Mouse (Mus musculus): ENCODE data around the gene Abraxas2. TPM values are rescaled to one million over a fixed set of nuclear protein-coding genes. Genes with fewer than 3 reads are reported as not detected.

Gene Abraxas2
- polyA plus RNA-seq, 1 experiment from 2014 or later: 27.1 TPM

DNA sequence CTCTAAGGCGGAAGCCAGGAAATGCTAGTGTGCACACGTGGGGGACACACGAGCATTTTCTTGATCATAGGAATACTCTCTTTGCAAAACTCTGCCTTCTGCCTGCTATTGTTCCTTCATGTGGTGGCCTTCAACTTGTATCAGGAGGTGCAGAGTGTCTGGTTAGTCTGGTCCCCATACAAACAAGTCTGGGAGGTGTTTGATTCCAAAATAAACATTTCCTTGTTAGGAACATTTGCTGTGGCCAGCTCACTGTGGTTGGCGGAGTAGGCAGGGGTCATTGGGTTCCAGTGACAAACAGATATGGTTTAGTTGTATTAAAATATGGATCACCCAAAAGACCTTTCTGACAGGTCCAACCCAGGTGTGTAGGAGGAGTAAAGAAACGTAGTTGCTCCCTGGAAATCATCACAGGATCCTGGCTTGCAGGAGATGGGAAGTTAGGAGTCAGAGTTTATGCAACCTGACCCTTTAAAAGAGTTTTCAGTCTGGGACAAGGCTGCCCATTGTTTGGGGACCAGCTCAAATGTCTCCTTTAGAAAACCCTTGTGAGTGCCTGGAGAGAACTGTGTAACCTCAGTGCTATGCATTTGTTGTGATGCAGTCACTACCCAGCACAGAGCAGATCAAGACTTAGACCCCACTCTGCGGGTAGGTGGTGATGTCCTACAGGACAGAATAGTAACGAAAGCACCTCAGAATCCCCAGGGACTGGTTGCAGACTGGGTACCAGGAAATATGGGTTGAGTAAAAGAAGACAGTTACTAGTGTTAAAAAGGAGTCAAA is 28.2 kb downstream of the Abraxas2 start:
- Histone ChIP-seq H3K4me1 (replicated peaks; ENCODE audit: control insufficient read depth, insufficient read depth, low read length) (no peaks in the 10 kb centered on the region), H3K4me2 (replicated peaks; ENCODE audit: low read depth) (no peak overlapping the region), H3K4me3 (ENCODE audit: low read depth, low read length) (no peak overlapping the region), H3K27ac (ENCODE audit: low read depth, low read length) (no peak overlapping the region), H3K9me3 (ENCODE audit: control insufficient read depth) (no peaks in the 10 kb centered on the region), H3K27me3 (replicated peaks; ENCODE audit: control insufficient read depth, insufficient read depth, low read length) (no peaks in the 10 kb centered on the region), H3K36me3 (ENCODE audit: control insufficient read depth, insufficient read depth) (peaks cover 22% of the 10 kb centered on the region), H3K9ac (ENCODE audit: low read depth, low read length) (no peak overlapping the region)
- no peak for TF ChIP-seq CTCF (IDR thresholded peaks at IDR 0.05; ENCODE audit: low read depth)
- WGBS: 55% methylated on average over 7 of the region's 7 CpGs
- no peak for ATAC-seq

DNA sequence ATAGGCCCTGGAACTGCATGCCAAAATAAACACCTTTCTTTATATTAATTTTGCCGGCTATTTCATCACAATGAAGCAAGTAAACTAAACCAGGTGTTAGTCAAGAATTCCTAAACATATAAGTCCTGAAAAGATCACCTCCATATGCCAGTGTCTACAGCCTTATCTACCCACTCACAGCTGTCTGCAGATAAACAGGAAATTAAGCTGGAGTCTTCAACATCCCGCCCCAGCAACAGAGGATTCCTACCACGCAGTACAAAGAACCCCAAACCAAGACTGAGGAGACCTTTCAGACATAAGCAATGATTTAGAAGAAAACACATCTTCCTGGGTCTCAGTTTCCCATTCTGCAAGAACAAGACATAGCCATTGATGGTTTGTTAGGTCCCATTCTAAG is 29.0 kb downstream of the Abraxas2 start:
- no peak for TF ChIP-seq CTCF (IDR thresholded peaks at IDR 0.05; ENCODE audit: low read depth)
- no peak for ATAC-seq
- Histone ChIP-seq H3K27me3 (replicated peaks; ENCODE audit: control insufficient read depth, insufficient read depth, low read length) (no peaks in the 10 kb centered on the region), H3K27ac (ENCODE audit: low read depth, low read length) (no peak overlapping the region), H3K4me3 (ENCODE audit: low read depth, low read length) (no peak overlapping the region), H3K9me3 (ENCODE audit: control insufficient read depth) (no peaks in the 10 kb centered on the region), H3K4me2 (replicated peaks; ENCODE audit: low read depth) (no peak overlapping the region), H3K4me1 (replicated peaks; ENCODE audit: control insufficient read depth, insufficient read depth, low read length) (no peaks in the 10 kb centered on the region), H3K9ac (ENCODE audit: low read depth, low read length) (no peak overlapping the region), H3K36me3 (ENCODE audit: control insufficient read depth, insufficient read depth) (peaks cover 15% of the 10 kb centered on the region)
- 58% methylated on average over 3 of the region's 3 CpGs for WGBS

DNA sequence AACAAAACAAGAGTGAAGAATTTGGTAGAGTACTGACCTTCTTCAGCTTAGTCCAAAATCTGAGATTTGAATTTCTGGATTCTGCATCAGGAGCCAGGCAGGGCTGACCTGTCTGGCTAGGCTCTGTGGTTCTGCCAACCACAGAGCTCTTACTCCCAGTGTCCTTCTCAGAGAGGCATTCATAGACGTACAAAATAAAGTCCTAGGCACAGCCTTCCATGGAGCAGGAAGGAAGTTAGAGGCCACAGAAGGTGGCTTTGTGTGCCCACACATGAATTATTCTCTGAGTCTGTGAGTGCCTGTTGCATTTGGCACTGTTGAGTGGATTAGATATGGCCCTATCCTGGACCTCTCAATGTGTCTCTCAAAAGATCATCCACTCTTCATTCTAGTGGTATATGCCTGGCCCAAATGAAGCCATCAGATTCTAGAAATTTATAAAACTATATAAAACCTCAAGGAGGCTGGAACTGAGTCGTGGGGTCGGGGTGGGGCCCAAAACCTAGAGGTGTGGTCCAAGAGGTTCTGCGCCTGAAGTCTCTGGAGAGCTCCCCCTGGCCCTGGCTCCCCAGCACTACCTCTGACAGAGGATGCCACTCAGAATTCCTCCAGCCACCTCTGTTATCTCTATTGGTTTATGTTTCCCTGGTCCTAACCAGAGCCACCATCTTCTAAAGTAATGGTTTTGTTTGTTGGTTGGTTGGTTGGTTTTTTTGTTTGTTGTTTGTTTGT is 29.7 kb downstream of the Abraxas2 start:
- Histone ChIP-seq H3K9ac (ENCODE audit: low read depth, low read length) (no peak overlapping the region), H3K4me2 (replicated peaks; ENCODE audit: low read depth) (no peak overlapping the region), H3K27me3 (replicated peaks; ENCODE audit: control insufficient read depth, insufficient read depth, low read length) (no peaks in the 10 kb centered on the region), H3K4me3 (ENCODE audit: low read depth, low read length) (no peak overlapping the region), H3K27ac (ENCODE audit: low read depth, low read length) (no peak overlapping the region), H3K36me3 (ENCODE audit: control insufficient read depth, insufficient read depth) (peaks cover 9% of the 10 kb centered on the region), H3K9me3 (ENCODE audit: control insufficient read depth) (no peaks in the 10 kb centered on the region), H3K4me1 (replicated peaks; ENCODE audit: control insufficient read depth, insufficient read depth, low read length) (no peaks in the 10 kb centered on the region)
- no peak for TF ChIP-seq CTCF (IDR thresholded peaks at IDR 0.05; ENCODE audit: low read depth)
- 59% methylated on average over 4 of the region's 4 CpGs for WGBS
- no peak for ATAC-seq

DNA sequence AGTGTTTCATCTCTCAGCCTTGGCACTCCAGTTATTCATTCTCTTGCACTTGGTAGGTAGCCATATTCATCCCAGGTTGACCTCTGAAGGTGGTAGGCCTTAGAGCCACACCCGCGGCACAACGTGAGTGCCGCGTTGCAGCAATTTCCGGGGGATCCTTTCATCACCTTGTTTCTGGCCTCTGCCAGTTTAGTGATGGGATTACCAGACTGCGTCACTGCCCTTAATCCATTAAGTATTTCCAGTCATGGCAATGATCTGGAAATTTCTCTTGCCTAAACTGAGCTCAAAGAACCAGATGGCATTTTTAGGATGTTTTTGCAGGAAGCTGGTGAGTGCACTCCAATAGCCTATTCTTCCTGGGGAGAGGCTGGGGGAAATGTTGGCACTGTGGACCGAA is 30.7 kb downstream of the Abraxas2 start:
- no peak for TF ChIP-seq CTCF (IDR thresholded peaks at IDR 0.05; ENCODE audit: low read depth)
- H3K27me3 ChIP-seq (replicated peaks; ENCODE audit: control insufficient read depth, insufficient read depth, low read length): no peaks in the 10 kb centered on the region
- ATAC-seq: no peak
- peaks cover 1% of the 10 kb centered on the region; the same call in 1 of the 2 replicates for H3K36me3 ChIP-seq (ENCODE audit: control insufficient read depth, insufficient read depth)
- no peaks in the 10 kb centered on the region for H3K9me3 ChIP-seq (ENCODE audit: control insufficient read depth)
- 90% methylated on average over 8 of the region's 8 CpGs for whole genome bisulfite sequencing
- H3K4me1 ChIP-seq (replicated peaks; ENCODE audit: control insufficient read depth, insufficient read depth, low read length): no peaks in the 10 kb centered on the region
- H3K27ac ChIP-seq (ENCODE audit: low read depth, low read length): no peak overlapping the region
- no peak overlapping the region for H3K4me2 ChIP-seq (replicated peaks; ENCODE audit: low read depth)
- no peak overlapping the region for H3K4me3 ChIP-seq (ENCODE audit: low read depth, low read length)
- no peak overlapping the region for H3K9ac ChIP-seq (ENCODE audit: low read depth, low read length)

DNA sequence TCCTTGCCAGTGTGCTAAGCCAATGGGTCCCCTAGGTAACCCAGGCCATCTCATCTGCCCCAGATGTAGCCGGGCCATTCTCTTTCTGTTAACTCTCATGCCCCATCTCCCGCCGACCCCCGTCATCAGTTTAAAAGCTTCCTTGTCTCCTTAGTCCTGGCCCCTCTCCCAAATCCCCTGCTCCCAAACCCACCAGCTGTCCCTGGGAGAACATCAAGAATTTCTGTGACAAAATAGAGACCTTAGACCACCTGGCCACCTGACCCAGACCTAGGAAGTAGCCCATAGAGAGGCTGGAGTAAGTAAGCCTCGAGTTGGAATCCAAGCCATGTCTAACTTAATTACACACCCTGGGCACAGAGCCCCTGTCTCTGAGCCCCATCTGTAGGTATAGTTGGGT is 31.2 kb downstream of the Abraxas2 start:
- H3K4me3 ChIP-seq (ENCODE audit: low read depth, low read length): no peak overlapping the region
- no peak for TF ChIP-seq CTCF (IDR thresholded peaks at IDR 0.05; ENCODE audit: low read depth)
- H3K27me3 ChIP-seq (replicated peaks; ENCODE audit: control insufficient read depth, insufficient read depth, low read length): no peaks in the 10 kb centered on the region
- 91% methylated on average over 5 of the region's 5 CpGs for WGBS
- no peaks in the 10 kb centered on the region; the same call in 1 of the 2 replicates for H3K36me3 ChIP-seq (ENCODE audit: control insufficient read depth, insufficient read depth)
- no peak for ATAC-seq
- no peaks in the 10 kb centered on the region for H3K9me3 ChIP-seq (ENCODE audit: control insufficient read depth)
- H3K4me2 ChIP-seq (replicated peaks; ENCODE audit: low read depth): no peak overlapping the region
- H3K27ac ChIP-seq (ENCODE audit: low read depth, low read length): no peak overlapping the region
- H3K4me1 ChIP-seq (replicated peaks; ENCODE audit: control insufficient read depth, insufficient read depth, low read length): no peaks in the 10 kb centered on the region
- H3K9ac ChIP-seq (ENCODE audit: low read depth, low read length): no peak overlapping the region

DNA sequence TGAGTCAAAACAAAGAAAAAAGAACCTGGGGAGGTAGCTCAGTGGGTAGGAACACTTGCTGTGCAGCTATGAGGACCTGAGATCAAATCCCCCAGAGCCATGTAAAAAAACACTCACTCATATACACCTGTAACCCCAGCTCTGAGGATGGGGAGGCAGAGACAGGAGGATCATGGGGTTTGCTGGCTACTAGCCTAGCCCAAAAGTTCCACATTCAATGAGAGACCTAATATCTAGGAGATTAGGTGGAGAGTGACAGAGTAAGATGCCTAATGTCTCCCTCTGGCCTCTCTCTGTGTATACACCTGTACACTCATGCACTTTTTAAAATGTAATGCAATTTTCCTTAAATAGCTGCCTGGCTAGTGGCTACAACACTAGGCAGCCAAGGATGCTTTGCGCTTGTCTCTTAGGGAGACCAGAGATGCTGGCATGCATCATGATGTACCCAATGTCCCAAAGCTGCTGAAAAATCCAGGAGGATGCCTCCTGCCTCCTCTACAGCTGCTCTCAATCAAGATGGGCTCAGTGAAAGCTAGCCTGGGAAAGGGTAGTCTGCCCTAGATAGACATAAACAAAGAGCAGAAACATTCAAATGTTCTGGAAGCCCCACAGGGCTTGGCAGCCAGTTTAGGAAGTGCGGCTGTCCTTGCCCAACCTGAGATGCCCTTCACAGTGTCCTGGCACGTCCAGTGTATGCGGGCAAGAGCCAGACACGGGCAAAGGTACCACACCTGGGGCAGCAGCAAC is 32.7 kb downstream of the Abraxas2 start:
- no peaks in the 10 kb centered on the region for H3K4me1 ChIP-seq (replicated peaks; ENCODE audit: control insufficient read depth, insufficient read depth, low read length)
- H3K9me3 ChIP-seq (ENCODE audit: control insufficient read depth): no peaks in the 10 kb centered on the region
- no peaks in the 10 kb centered on the region for H3K27me3 ChIP-seq (replicated peaks; ENCODE audit: control insufficient read depth, insufficient read depth, low read length)
- WGBS: 83% methylated on average over 5 of the region's 5 CpGs
- no peaks in the 10 kb centered on the region for H3K36me3 ChIP-seq (ENCODE audit: control insufficient read depth, insufficient read depth)
- H3K9ac ChIP-seq (ENCODE audit: low read depth, low read length): no peak overlapping the region
- TF ChIP-seq CTCF (IDR thresholded peaks at IDR 0.05; ENCODE audit: low read depth): no peak
- no peak overlapping the region for H3K4me2 ChIP-seq (replicated peaks; ENCODE audit: low read depth)
- no peak overlapping the region for H3K27ac ChIP-seq (ENCODE audit: low read depth, low read length)
- no peak overlapping the region for H3K4me3 ChIP-seq (ENCODE audit: low read depth, low read length)
- no peak for ATAC-seq

All from intestine, postnatal 0 days (tissue).